Mouse (Mus musculus) bone marrow macrophage, adult 2 months (primary cell): Measurements from ENCODE around the gene Sowahc.

Experiments
- CTCF ChIP-seq: IDR thresholded peaks from 2 replicates; pipeline ENCODE4 v1.5.1; 2012; ENCODE audit warnings: low read depth, mild to moderate bottlenecking, low read length, moderate library complexity
- POLR2A ChIP-seq: IDR thresholded peaks from 2 replicates; pipeline ENCODE4 v1.6.1; 2012; ENCODE audit warnings: mild to moderate bottlenecking, low read depth, low read length, borderline replicate concordance

DNA sequence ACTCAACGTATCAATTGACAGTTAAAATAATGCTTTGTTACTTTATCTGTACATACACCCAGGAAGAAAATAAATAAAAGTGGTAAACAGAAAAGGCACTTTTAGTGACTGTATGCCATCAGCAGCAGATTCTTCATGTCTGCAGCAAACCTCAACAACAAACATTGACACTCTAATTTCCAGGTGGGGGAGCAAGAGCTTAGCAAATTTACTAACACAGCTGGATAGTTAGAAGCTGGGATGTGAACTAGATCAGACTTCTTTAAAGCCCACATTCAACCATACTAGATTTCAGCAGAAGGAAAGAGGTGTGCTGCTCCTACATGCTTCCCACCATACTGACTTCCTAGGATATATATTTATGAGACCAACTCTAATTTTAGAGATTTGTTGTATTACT is 49.2 kb upstream of the Sowahc start:
- no peak for TF ChIP-seq CTCF
- no peak for TF ChIP-seq POLR2A
